Mouse (Mus musculus): Measurements from ENCODE around the gene Slc35b2. TPM values are rescaled to one million over a fixed set of nuclear protein-coding genes. Genes with fewer than 3 reads are reported as not detected.

The Slc35b2 gene
- polyA plus RNA-seq, 1 experiment from 2014 or later = 91.5 TPM

- no peaks in the 10 kb centered on the region for H3K4me1 ChIP-seq (replicated peaks; ENCODE audit: control insufficient read depth, insufficient read depth, low read length)
- peak; percentile 83 for ATAC-seq (ENCODE audit: low FRiP score)
These were observed 40.4 kb upstream of the Slc35b2 start, which contains the start of gene Tcte1 for GRCm38 (mm10) chr17:45523263-45523662. Gene Tcte1, plus strand, starts transcription at chr17:45523434.

GRCm38 (mm10) chr17:45524961-45525360 lies 38.7 kb upstream of the Slc35b2 start:
- no peak overlapping the region for H3K4me2 ChIP-seq (replicated peaks; ENCODE audit: low read depth, low read length)
- H3K36me3 ChIP-seq (ENCODE audit: control insufficient read depth, insufficient read depth, low read length) = no peaks in the 10 kb centered on the region
- ATAC-seq (ENCODE audit: low FRiP score) (no peak), DNase-seq (ENCODE audit: low spot score) (no peak)
- H3K9ac ChIP-seq (ENCODE audit: low read depth, low read length) = no peak overlapping the region
- no peaks in the 10 kb centered on the region for H3K9me3 ChIP-seq (ENCODE audit: control insufficient read depth, low read length)
- no peaks in the 10 kb centered on the region; the same call in none of the 2 replicates for H3K27me3 ChIP-seq (ENCODE audit: control insufficient read depth, insufficient read depth, low read length)
- 66% methylated on average over 4 of the region's 4 CpGs for WGBS
- H3K4me1 ChIP-seq (replicated peaks; ENCODE audit: control insufficient read depth, insufficient read depth, low read length) = no peaks in the 10 kb centered on the region
- no peak overlapping the region for H3K4me3 ChIP-seq (ENCODE audit: low read depth, low read length)
- H3K27ac ChIP-seq (ENCODE audit: low read depth, low read length) = no peak overlapping the region

More at GRCm38 (mm10) chr17:45523263-45523662, 40.4 kb upstream of the Slc35b2 start, which contains the start of gene Tcte1:
- H3K9ac ChIP-seq (ENCODE audit: low read depth, low read length) = peak within 1 kb of the TSS; percentile 56
- H3K27me3 ChIP-seq (ENCODE audit: control insufficient read depth, insufficient read depth, low read length) = no peaks in the 10 kb centered on the region; the same call in none of the 2 replicates
- peak within 1 kb of the TSS; percentile 36 for H3K4me3 ChIP-seq (ENCODE audit: low read depth, low read length)
- H3K4me2 ChIP-seq (replicated peaks; ENCODE audit: low read depth, low read length) = peak within 1 kb of the TSS; percentile 60
- WGBS = 1% methylated on average over 21 of the region's 21 CpGs
- no peaks in the 10 kb centered on the region for H3K9me3 ChIP-seq (ENCODE audit: control insufficient read depth, low read length)
- no peak within 1 kb of the TSS for H3K27ac ChIP-seq (ENCODE audit: low read depth, low read length)
- H3K36me3 ChIP-seq (ENCODE audit: control insufficient read depth, insufficient read depth, low read length) = 0 out of 2 replicates have a peak, but pooled peaks cover 3% of the 10 kb centered on the region
- peak; percentile 87 for DNase-seq (ENCODE audit: low spot score)

GRCm38 (mm10) chr17:45526571-45526970 lies 37.1 kb upstream of the Slc35b2 start:
- WGBS = 22% methylated on average over 5 of the region's 5 CpGs
- Histone ChIP-seq H3K9me3 (ENCODE audit: control insufficient read depth, low read length) (no peaks in the 10 kb centered on the region), H3K4me1 (replicated peaks; ENCODE audit: control insufficient read depth, insufficient read depth, low read length) (no peaks in the 10 kb centered on the region), H3K4me3 (ENCODE audit: low read depth, low read length) (no peak overlapping the region), H3K27ac (ENCODE audit: low read depth, low read length) (no peak overlapping the region), H3K4me2 (replicated peaks; ENCODE audit: low read depth, low read length) (no peak overlapping the region), H3K9ac (ENCODE audit: low read depth, low read length) (no peak overlapping the region), H3K36me3 (ENCODE audit: control insufficient read depth, insufficient read depth, low read length) (no peaks in the 10 kb centered on the region), H3K27me3 (ENCODE audit: control insufficient read depth, insufficient read depth, low read length) (peaks cover 4% of the 10 kb centered on the region)
- ATAC-seq (ENCODE audit: low FRiP score) = no peak
- DNase-seq (ENCODE audit: low spot score) = no peak

DNA sequence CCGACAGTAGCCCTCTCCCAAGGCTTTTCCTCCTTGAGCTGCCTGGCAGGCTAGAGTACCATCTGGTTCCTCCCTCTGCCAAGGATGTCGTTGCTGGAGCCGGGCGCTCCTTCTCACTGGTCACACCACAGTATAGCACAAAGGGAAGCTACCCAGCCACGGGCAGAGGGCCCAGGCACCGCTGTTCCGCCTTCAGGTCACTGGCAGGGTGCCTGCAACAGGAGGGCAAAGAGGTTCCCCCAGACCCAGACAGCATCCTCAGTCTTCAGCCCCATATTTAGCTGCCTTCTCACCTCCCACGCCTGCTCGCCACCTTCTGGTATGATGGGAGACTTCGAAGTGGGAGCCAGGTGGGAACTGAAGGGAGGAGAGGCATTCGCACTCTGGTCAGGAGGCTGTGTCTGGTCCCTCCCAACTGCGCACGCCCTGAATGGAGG lies 33.3 kb upstream of the Slc35b2 start:
- peaks cover 11% of the 10 kb centered on the region for H3K27me3 ChIP-seq (ENCODE audit: control insufficient read depth, insufficient read depth, low read length)

DNA sequence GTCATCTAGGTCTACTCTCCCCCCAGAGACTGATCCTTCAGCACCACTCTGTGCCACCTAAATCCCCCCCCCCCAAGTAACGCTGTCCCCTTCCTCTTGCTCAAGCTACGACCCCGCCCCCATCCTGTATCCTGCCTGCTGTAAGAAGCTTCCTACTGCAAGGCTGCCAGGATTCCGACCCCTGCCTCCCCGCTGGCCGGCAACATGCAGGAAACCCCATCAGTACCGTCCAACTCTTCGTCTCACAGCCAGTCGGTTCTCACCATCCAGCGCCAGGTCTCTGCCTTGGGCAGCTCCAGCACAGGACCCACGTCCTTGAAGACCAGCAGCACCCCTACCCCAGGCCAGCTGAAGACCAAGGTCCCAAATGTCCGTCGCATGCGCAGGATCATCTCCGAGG lies 30.8 kb upstream of the Slc35b2 start:
- H3K27me3 ChIP-seq (ENCODE audit: control insufficient read depth, insufficient read depth, low read length) = peaks cover 20% of the 10 kb centered on the region
- H3K9me3 ChIP-seq (ENCODE audit: control insufficient read depth, low read length) = no peaks in the 10 kb centered on the region
- H3K27ac ChIP-seq (ENCODE audit: low read depth, low read length) = no peak overlapping the region
- no peak for ATAC-seq (ENCODE audit: low FRiP score)
- WGBS = 55% methylated on average over 15 of the region's 15 CpGs
- no peak for DNase-seq (ENCODE audit: low spot score)
- H3K9ac ChIP-seq (ENCODE audit: low read depth, low read length) = no peak overlapping the region
- H3K36me3 ChIP-seq (ENCODE audit: control insufficient read depth, insufficient read depth, low read length) = no peaks in the 10 kb centered on the region
- no peaks in the 10 kb centered on the region for H3K4me1 ChIP-seq (replicated peaks; ENCODE audit: control insufficient read depth, insufficient read depth, low read length)
- H3K4me3 ChIP-seq (ENCODE audit: low read depth, low read length) = no peak overlapping the region
- H3K4me2 ChIP-seq (replicated peaks; ENCODE audit: low read depth, low read length) = no peak overlapping the region

More for the DNA sequence above, 33.3 kb upstream of the Slc35b2 start:
- Histone ChIP-seq H3K4me1 (replicated peaks; ENCODE audit: control insufficient read depth, insufficient read depth, low read length) (no peaks in the 10 kb centered on the region), H3K27ac (ENCODE audit: low read depth, low read length) (no peak overlapping the region), H3K9me3 (ENCODE audit: control insufficient read depth, low read length) (no peaks in the 10 kb centered on the region), H3K4me2 (replicated peaks; ENCODE audit: low read depth, low read length) (no peak overlapping the region), H3K36me3 (ENCODE audit: control insufficient read depth, insufficient read depth, low read length) (no peaks in the 10 kb centered on the region), H3K4me3 (ENCODE audit: low read depth, low read length) (no peak overlapping the region), H3K9ac (ENCODE audit: low read depth, low read length) (no peak overlapping the region)
- no peak for DNase-seq (ENCODE audit: low spot score)
- no peak for ATAC-seq (ENCODE audit: low FRiP score)
- 55% methylated on average over 13 of the region's 13 CpGs for WGBS

DNA sequence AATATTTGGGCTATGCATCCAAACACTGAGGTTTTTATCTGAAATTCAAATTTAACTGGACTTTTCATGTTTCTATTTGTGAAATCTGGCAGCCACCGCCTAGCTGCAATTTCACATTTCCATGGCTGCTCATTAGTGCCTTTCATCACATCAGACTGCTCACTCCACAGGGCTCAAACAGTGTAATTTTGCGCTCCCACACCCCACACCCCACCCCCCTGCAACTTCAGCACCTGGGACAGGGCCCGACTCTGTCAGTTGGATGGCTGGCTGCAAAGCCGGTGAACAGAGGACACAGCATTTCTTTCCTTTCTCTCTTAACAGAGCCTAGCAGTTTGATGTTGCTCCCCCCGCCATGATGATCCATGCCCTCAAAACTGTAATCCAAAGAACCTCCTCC lies 27.4 kb upstream of the Slc35b2 start:
- WGBS = 18% methylated on average over 5 of the region's 5 CpGs
- Histone ChIP-seq H3K9ac (ENCODE audit: low read depth, low read length) (no peak overlapping the region), H3K4me1 (replicated peaks; ENCODE audit: control insufficient read depth, insufficient read depth, low read length) (no peaks in the 10 kb centered on the region), H3K27ac (ENCODE audit: low read depth, low read length) (no peak overlapping the region), H3K36me3 (ENCODE audit: control insufficient read depth, insufficient read depth, low read length) (no peaks in the 10 kb centered on the region), H3K9me3 (ENCODE audit: control insufficient read depth, low read length) (no peaks in the 10 kb centered on the region), H3K4me3 (ENCODE audit: low read depth, low read length) (no peak overlapping the region), H3K27me3 (ENCODE audit: control insufficient read depth, insufficient read depth, low read length) (peaks cover 16% of the 10 kb centered on the region), H3K4me2 (replicated peaks; ENCODE audit: low read depth, low read length) (no peak overlapping the region)
- ATAC-seq (ENCODE audit: low FRiP score) = no peak
- DNase-seq (ENCODE audit: low spot score) = peak; percentile 52

GRCm38 (mm10) chr17:45538394-45538793 lies 25.3 kb upstream of the Slc35b2 start:
- Histone ChIP-seq H3K9ac (ENCODE audit: low read depth, low read length) (no peak overlapping the region), H3K4me1 (replicated peaks; ENCODE audit: control insufficient read depth, insufficient read depth, low read length) (no peaks in the 10 kb centered on the region), H3K27me3 (ENCODE audit: control insufficient read depth, insufficient read depth, low read length) (peaks cover 20% of the 10 kb centered on the region), H3K4me2 (replicated peaks; ENCODE audit: low read depth, low read length) (no peak overlapping the region), H3K27ac (ENCODE audit: low read depth, low read length) (no peak overlapping the region), H3K36me3 (ENCODE audit: control insufficient read depth, insufficient read depth, low read length) (no peaks in the 10 kb centered on the region), H3K4me3 (ENCODE audit: low read depth, low read length) (no peak overlapping the region), H3K9me3 (ENCODE audit: control insufficient read depth, low read length) (no peaks in the 10 kb centered on the region)
- WGBS = 59% methylated on average over 4 of the region's 4 CpGs
- DNase-seq (ENCODE audit: low spot score) = no peak
- no peak for ATAC-seq (ENCODE audit: low FRiP score)

- no peak overlapping the region for H3K27ac ChIP-seq (ENCODE audit: low read depth, low read length)
- 86% methylated on average over 21 of the region's 21 CpGs for WGBS
These were observed 24.0 kb upstream of the Slc35b2 start for GRCm38 (mm10) chr17:45539664-45540063.

GRCm38 (mm10) chr17:45542129-45542528 lies 21.5 kb upstream of the Slc35b2 start:
- no peak overlapping the region for H3K27ac ChIP-seq (ENCODE audit: low read depth, low read length)
- ATAC-seq (ENCODE audit: low FRiP score) (no peak), DNase-seq (ENCODE audit: low spot score) (no peak)
- no peak overlapping the region for H3K9ac ChIP-seq (ENCODE audit: low read depth, low read length)
- H3K4me3 ChIP-seq (ENCODE audit: low read depth, low read length) = no peak overlapping the region
- H3K4me1 ChIP-seq (replicated peaks; ENCODE audit: control insufficient read depth, insufficient read depth, low read length) = peaks cover 20% of the 10 kb centered on the region
- no peaks in the 10 kb centered on the region for H3K9me3 ChIP-seq (ENCODE audit: control insufficient read depth, low read length)
- WGBS = 38% methylated on average over 6 of the region's 6 CpGs
- peaks cover 42% of the 10 kb centered on the region for H3K27me3 ChIP-seq (ENCODE audit: control insufficient read depth, insufficient read depth, low read length)
- no peaks in the 10 kb centered on the region for H3K36me3 ChIP-seq (ENCODE audit: control insufficient read depth, insufficient read depth, low read length)
- no peak overlapping the region for H3K4me2 ChIP-seq (replicated peaks; ENCODE audit: low read depth, low read length)

More at GRCm38 (mm10) chr17:45539664-45540063, 24.0 kb upstream of the Slc35b2 start:
- Histone ChIP-seq H3K4me2 (replicated peaks; ENCODE audit: low read depth, low read length) (no peak overlapping the region), H3K9ac (ENCODE audit: low read depth, low read length) (no peak overlapping the region), H3K36me3 (ENCODE audit: control insufficient read depth, insufficient read depth, low read length) (no peaks in the 10 kb centered on the region), H3K4me3 (ENCODE audit: low read depth, low read length) (no peak overlapping the region), H3K27me3 (ENCODE audit: control insufficient read depth, insufficient read depth, low read length) (peaks cover 32% of the 10 kb centered on the region), H3K4me1 (replicated peaks; ENCODE audit: control insufficient read depth, insufficient read depth, low read length) (peaks cover 9% of the 10 kb centered on the region), H3K9me3 (ENCODE audit: control insufficient read depth, low read length) (no peaks in the 10 kb centered on the region)
- no peak for ATAC-seq (ENCODE audit: low FRiP score)
- DNase-seq (ENCODE audit: low spot score) = no peak

Data from hindbrain, embryonic 11.5 days (tissue).